ENCODE assay signal across 29 mouse cellular contexts in genomic region chr1:88621214-88621613, GRCm38 (mm10).
A peak's percentile ranks its signal among the peaks of the same experiment; 100 is the strongest.
DNase-seq lines count a peak whose midpoint lies in the region; ATAC-seq lines count a peak whose summit lies in the region.
"Had no signal": no experiment of that assay in that cellular context is flagged by ENCODE, and none has a peak within 500 bp of the region (broad histone marks: within the 10 kb centered on the region; RNA-seq: fewer than 3 reads in every experiment).

No protein-coding gene starts in this region.

- H3K9ac ChIP-seq in hindbrain, embryonic 13.5 days: no peak overlapping the region
- H3K9ac ChIP-seq: embryonic facial prominence, embryonic 13.5 days; forebrain, embryonic 15.5 days; hindbrain, embryonic 12.5 days; liver, embryonic 13.5 days; midbrain, embryonic 12.5 days; neural tube, embryonic 13.5 days had no signal

- DNase-seq in lung, postnatal 36 days: peak; percentile 20
- DNase-seq in lung, adult 18-20 months: no peak
- peak; percentile 40 for DNase-seq in thymus, postnatal 0 days (ENCODE audit: low spot score)
- DNase-seq in thymus, adult 18-20 months: no peak
- DNase-seq in induced T-regulatory cell, adult 2 months (ENCODE audit: low read depth): peak; percentile 75
- peak; percentile 60 for DNase-seq in thymus, postnatal 4 days
- DNase-seq in MN1 (ENCODE audit: low spot score): no peak
- DNase-seq: adrenal gland, adult 2 months; adrenal gland, postnatal 36 days; cerebellum, adult 18-20 months; cerebellum, postnatal 10 days; gastrocnemius, postnatal 36 days; kidney, adult 9 months; kidney, postnatal 14 days; layer of hippocampus, postnatal 36 days; left cerebral cortex, postnatal 4 days; liver, embryonic 13.5 days; lung, adult 2 months; lung, postnatal 10 days had no signal

- H3K27me3 ChIP-seq in hindbrain, embryonic 13.5 days: no peaks in the 10 kb centered on the region
- H3K27me3 ChIP-seq: embryonic facial prominence, embryonic 13.5 days; forebrain, embryonic 15.5 days; hindbrain, embryonic 12.5 days; liver, embryonic 13.5 days; midbrain, embryonic 12.5 days; neural tube, embryonic 13.5 days had no signal

- no peaks in the 10 kb centered on the region for H3K36me3 ChIP-seq in hindbrain, embryonic 13.5 days
- H3K36me3 ChIP-seq: embryonic facial prominence, embryonic 13.5 days; forebrain, embryonic 10.5 days; forebrain, embryonic 15.5 days; hindbrain, embryonic 12.5 days; liver, embryonic 13.5 days; midbrain, embryonic 12.5 days; neural tube, embryonic 13.5 days had no signal

- H3K27ac ChIP-seq in hindbrain, embryonic 13.5 days: no peak overlapping the region
- H3K27ac ChIP-seq: embryonic facial prominence, embryonic 13.5 days; forebrain, embryonic 10.5 days; forebrain, embryonic 15.5 days; hindbrain, embryonic 12.5 days; liver, embryonic 13.5 days; midbrain, embryonic 12.5 days; neural tube, embryonic 13.5 days had no signal

- no peak for ATAC-seq in hindbrain, embryonic 13.5 days (ENCODE audit: low FRiP score)
- ATAC-seq: activated CD4-positive, CD25-positive, alpha-beta regulatory T cell, adult 4 months; forebrain, embryonic 15.5 days; intestine, postnatal 0 days had no signal

- H3K4me1 ChIP-seq in hindbrain, embryonic 13.5 days (replicated peaks): peaks cover 15% of the 10 kb centered on the region
- H3K4me1 ChIP-seq: liver, embryonic 13.5 days had no signal

- H3K9me3 ChIP-seq in hindbrain, embryonic 13.5 days: no peaks in the 10 kb centered on the region
- H3K9me3 ChIP-seq: embryonic facial prominence, embryonic 13.5 days; forebrain, embryonic 15.5 days; hindbrain, embryonic 12.5 days; liver, embryonic 13.5 days; midbrain, embryonic 12.5 days; neural tube, embryonic 13.5 days had no signal

- no peak overlapping the region for H3K4me2 ChIP-seq in hindbrain, embryonic 13.5 days
- H3K4me2 ChIP-seq: embryonic facial prominence, embryonic 13.5 days; forebrain, embryonic 15.5 days; hindbrain, embryonic 12.5 days; liver, embryonic 13.5 days; midbrain, embryonic 12.5 days; neural tube, embryonic 13.5 days had no signal

- H3K4me3 ChIP-seq in hindbrain, embryonic 13.5 days: no peak overlapping the region
- H3K4me3 ChIP-seq: embryonic facial prominence, embryonic 13.5 days; forebrain, embryonic 10.5 days; forebrain, embryonic 15.5 days; hindbrain, embryonic 12.5 days; liver, embryonic 13.5 days; midbrain, embryonic 12.5 days; myocyte; neural tube, embryonic 13.5 days had no signal

- 76% methylated on average over 2 of the region's 2 CpGs for WGBS in hindbrain, embryonic 13.5 days

Comparison
In these comparisons a context has a peak if more than half of its experiments do, and no peak if none do; other contexts are left out.
1. DNase-seq: peak in lung, postnatal 36 days (single experiment), thymus, postnatal 0 days (single experiment), induced T-regulatory cell, adult 2 months (single experiment) and thymus, postnatal 4 days (single experiment); none in lung, adult 18-20 months (0 of 2), thymus, adult 18-20 months (0 of 2) and MN1 (single experiment).